Mouse (Mus musculus): ENCODE data around the gene Pcolce2. TPM values are rescaled to one million over a fixed set of nuclear protein-coding genes. Genes with fewer than 3 reads are reported as not detected.

Gene Pcolce2
- total and polyA plus RNA-seq, 2 experiments from 2014 or later = 2.6 to 3.4 TPM

DNA sequence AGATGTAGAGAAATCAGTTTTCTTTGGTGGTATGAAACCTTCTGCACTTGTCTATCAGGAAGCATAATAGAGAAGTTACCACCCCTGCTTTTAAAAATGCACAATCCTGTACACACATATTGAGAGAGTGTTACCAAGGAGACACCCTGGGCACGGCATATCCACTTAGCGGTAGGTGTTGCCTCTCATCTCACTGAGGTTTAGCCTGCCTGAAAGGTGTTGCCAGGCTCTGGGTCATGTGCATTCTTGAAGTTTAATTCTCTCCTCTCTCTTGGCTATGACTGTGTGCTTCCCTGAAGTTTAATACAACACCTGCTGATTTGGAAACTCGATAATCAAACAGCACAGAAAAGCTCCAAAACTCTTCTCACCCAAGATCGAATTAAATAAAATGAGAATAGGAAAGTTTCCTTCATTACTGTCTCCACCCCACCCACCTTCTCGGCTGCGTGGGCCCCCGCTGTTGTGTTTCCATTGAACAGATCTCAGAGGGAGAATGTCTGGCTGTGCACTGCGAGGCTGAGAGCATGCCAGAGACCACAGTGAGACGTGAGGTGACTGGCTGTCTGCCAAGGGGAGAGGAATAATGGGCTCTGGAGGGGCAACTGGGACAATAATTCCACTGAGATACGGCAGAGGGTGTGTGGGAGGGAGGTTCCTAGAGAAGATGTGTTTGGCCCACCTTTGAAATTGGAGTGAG lies 27.0 kb downstream of the Pcolce2 start:
- H3K27ac ChIP-seq (ENCODE audit: low read depth) = no peak overlapping the region
- no peaks in the 10 kb centered on the region for H3K27me3 ChIP-seq (ENCODE audit: control insufficient read depth, insufficient read depth, low read length)
- H3K9me3 ChIP-seq (replicated peaks; ENCODE audit: control insufficient read depth, low read length) = no peaks in the 10 kb centered on the region
- no peak overlapping the region for H3K4me2 ChIP-seq (ENCODE audit: low read depth, low read length)
- H3K4me3 ChIP-seq (ENCODE audit: low read depth, low read length) = no peak overlapping the region
- 31% methylated on average over 10 of the region's 10 CpGs for WGBS
- H3K4me1 ChIP-seq (ENCODE audit: control insufficient read depth, insufficient read depth) = peaks cover 27% of the 10 kb centered on the region
- DNase-seq (ENCODE audit: low spot score) (no peak), ATAC-seq (ENCODE audit: insufficient read depth, low read depth) (no peak)
- TF ChIP-seq CTCF (IDR thresholded peaks at IDR 0.05; ENCODE audit: low read depth) (no peak), EP300 (IDR thresholded peaks at IDR 0.05; ENCODE audit: low read depth) (no peak)
- no peak overlapping the region for H3K9ac ChIP-seq (replicated peaks; ENCODE audit: low read depth, low read length)
- no peaks in the 10 kb centered on the region for H3K36me3 ChIP-seq (replicated peaks; ENCODE audit: control insufficient read depth, insufficient read depth, low read length)

DNA sequence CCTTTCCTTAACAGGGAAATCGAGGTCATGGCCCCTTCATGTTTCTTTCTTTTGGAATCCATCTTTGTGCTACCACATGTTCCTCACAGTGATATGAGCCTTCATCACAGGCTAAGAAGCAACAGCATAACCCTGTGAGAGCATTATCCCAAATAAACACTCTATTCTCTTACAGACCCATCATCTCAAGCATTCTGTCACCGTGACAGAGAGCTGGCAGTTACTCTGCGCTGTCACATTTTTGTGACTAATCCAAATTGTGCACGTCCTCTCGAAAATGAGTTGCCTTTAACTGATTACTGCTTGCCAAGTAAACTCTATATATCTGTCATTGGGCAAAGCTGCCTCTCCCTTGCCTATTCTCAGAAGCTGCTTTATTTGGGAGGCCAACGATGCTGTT lies 28.4 kb downstream of the Pcolce2 start:
- no peak for TF ChIP-seq EP300 (IDR thresholded peaks at IDR 0.05; ENCODE audit: low read depth)
- TF ChIP-seq CTCF (IDR thresholded peaks at IDR 0.05; ENCODE audit: low read depth) = no peak
- peaks cover 27% of the 10 kb centered on the region for H3K4me1 ChIP-seq (ENCODE audit: control insufficient read depth, insufficient read depth)
- H3K27me3 ChIP-seq (ENCODE audit: control insufficient read depth, insufficient read depth, low read length) = no peaks in the 10 kb centered on the region
- no peak overlapping the region for H3K4me2 ChIP-seq (ENCODE audit: low read depth, low read length)
- no peak overlapping the region for H3K9ac ChIP-seq (replicated peaks; ENCODE audit: low read depth, low read length)
- H3K9me3 ChIP-seq (replicated peaks; ENCODE audit: control insufficient read depth, low read length) = no peaks in the 10 kb centered on the region
- peak; percentile 35; the same call in 1 of the 2 replicates for ATAC-seq (ENCODE audit: insufficient read depth, low read depth)
- peak; percentile 44 for DNase-seq (ENCODE audit: low spot score)
- H3K4me3 ChIP-seq (ENCODE audit: low read depth, low read length) = no peak overlapping the region
- H3K27ac ChIP-seq (ENCODE audit: low read depth) = peak overlapping the region; percentile 5; the same call in 1 of the 2 replicates
- no peaks in the 10 kb centered on the region for H3K36me3 ChIP-seq (replicated peaks; ENCODE audit: control insufficient read depth, insufficient read depth, low read length)
- 49% methylated on average over 6 of the region's 6 CpGs for WGBS

DNA sequence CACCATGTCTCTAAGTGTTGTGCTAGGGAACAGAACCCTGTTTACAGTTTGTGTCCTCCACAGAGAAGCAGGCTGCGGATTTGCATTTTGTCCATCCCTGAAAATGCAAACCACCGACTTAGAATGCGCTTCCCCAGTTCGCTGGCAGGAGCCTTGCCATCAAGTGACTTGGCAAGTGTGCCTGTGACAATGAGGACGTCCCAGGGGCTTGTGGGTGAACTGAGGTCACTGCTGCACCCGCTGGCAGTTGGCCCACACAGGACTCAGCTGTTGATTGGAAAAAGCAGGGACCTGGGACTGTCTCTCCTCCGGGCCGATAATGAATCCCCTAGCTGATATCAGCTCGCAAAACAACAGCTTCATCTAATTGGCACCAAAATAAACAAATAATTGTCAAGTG lies 30.4 kb downstream of the Pcolce2 start:
- 0 out of 2 replicates have a peak overlapping the region, but pooled peaks have one; percentile 2 for H3K4me2 ChIP-seq (ENCODE audit: low read depth, low read length)
- peaks cover 27% of the 10 kb centered on the region for H3K4me1 ChIP-seq (ENCODE audit: control insufficient read depth, insufficient read depth)
- no peak overlapping the region for H3K9ac ChIP-seq (replicated peaks; ENCODE audit: low read depth, low read length)
- TF ChIP-seq CTCF (IDR thresholded peaks at IDR 0.05; ENCODE audit: low read depth) (no peak), EP300 (IDR thresholded peaks at IDR 0.05; ENCODE audit: low read depth) (peak; percentile 80; the same call in 1 of the 2 replicates)
- 13% methylated on average over 9 of the region's 9 CpGs for WGBS
- no peaks in the 10 kb centered on the region for H3K9me3 ChIP-seq (replicated peaks; ENCODE audit: control insufficient read depth, low read length)
- peak overlapping the region; percentile 66 for H3K27ac ChIP-seq (ENCODE audit: low read depth)
- no peaks in the 10 kb centered on the region for H3K36me3 ChIP-seq (replicated peaks; ENCODE audit: control insufficient read depth, insufficient read depth, low read length)
- H3K4me3 ChIP-seq (ENCODE audit: low read depth, low read length) = no peak overlapping the region
- no peaks in the 10 kb centered on the region for H3K27me3 ChIP-seq (ENCODE audit: control insufficient read depth, insufficient read depth, low read length)
- ATAC-seq (ENCODE audit: insufficient read depth, low read depth) = peak; percentile 91
- DNase-seq (ENCODE audit: low spot score) = peak; percentile 66

DNA sequence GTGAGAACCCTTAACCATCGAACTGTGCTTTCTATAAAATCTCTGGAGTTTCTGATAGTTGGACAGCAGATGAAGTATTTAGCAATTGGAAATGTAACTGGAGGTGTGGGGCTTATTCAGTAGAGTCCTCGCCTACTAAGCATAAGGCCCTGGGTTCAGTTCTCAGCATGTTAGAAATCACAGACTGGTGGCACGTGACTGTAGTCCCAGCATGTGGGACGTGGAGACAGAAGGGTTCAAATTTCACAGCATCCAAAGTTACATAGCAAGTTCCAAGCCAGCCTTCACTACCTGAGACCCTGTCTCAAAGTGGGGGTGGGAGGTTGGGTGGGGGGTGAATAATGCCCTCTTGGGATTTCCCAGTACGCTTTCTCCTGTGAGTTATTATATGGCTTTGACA lies 30.9 kb downstream of the Pcolce2 start:
- Histone ChIP-seq H3K4me1 (ENCODE audit: control insufficient read depth, insufficient read depth) (peaks cover 27% of the 10 kb centered on the region), H3K4me2 (ENCODE audit: low read depth, low read length) (no peak overlapping the region), H3K9ac (replicated peaks; ENCODE audit: low read depth, low read length) (no peak overlapping the region), H3K27me3 (ENCODE audit: control insufficient read depth, insufficient read depth, low read length) (no peaks in the 10 kb centered on the region), H3K4me3 (ENCODE audit: low read depth, low read length) (no peak overlapping the region), H3K36me3 (replicated peaks; ENCODE audit: control insufficient read depth, insufficient read depth, low read length) (no peaks in the 10 kb centered on the region), H3K9me3 (replicated peaks; ENCODE audit: control insufficient read depth, low read length) (no peaks in the 10 kb centered on the region), H3K27ac (ENCODE audit: low read depth) (peak overlapping the region; percentile 66; the same call in 1 of the 2 replicates)
- 72% methylated on average over 5 of the region's 5 CpGs for WGBS
- TF ChIP-seq CTCF (IDR thresholded peaks at IDR 0.05; ENCODE audit: low read depth) = no peak
- TF ChIP-seq EP300 (IDR thresholded peaks at IDR 0.05; ENCODE audit: low read depth) = no peak
- DNase-seq (ENCODE audit: low spot score) = no peak
- no peak for ATAC-seq (ENCODE audit: insufficient read depth, low read depth)

DNA sequence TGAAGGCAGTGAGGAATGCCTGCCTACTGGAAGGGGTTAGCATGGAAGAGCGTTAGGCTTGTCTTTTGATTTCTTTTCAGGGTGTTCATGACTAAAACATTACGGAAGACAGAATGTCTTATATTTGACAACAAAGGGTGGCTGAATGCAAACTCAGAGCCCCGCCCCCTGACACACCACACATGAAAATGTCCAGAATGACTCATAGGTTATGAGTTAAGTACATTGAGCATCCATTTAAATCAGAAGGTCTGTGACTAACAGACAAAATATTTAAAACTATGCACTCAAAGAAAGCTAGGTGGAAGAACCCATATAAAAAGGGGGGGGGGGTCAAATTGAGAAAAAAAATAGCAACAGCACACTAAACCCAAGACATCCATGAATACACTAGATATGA lies 34.9 kb downstream of the Pcolce2 start:
- Histone ChIP-seq H3K4me3 (ENCODE audit: low read depth, low read length) (no peak overlapping the region), H3K9ac (replicated peaks; ENCODE audit: low read depth, low read length) (no peak overlapping the region), H3K4me1 (ENCODE audit: control insufficient read depth, insufficient read depth) (peaks cover 3% of the 10 kb centered on the region; the same call in 1 of the 2 replicates), H3K27ac (ENCODE audit: low read depth) (no peak overlapping the region), H3K9me3 (replicated peaks; ENCODE audit: control insufficient read depth, low read length) (no peaks in the 10 kb centered on the region), H3K4me2 (ENCODE audit: low read depth, low read length) (no peak overlapping the region), H3K36me3 (replicated peaks; ENCODE audit: control insufficient read depth, insufficient read depth, low read length) (no peaks in the 10 kb centered on the region), H3K27me3 (ENCODE audit: control insufficient read depth, insufficient read depth, low read length) (no peaks in the 10 kb centered on the region)
- DNase-seq (ENCODE audit: low spot score) (no peak), ATAC-seq (ENCODE audit: insufficient read depth, low read depth) (no peak)
- no peak for TF ChIP-seq CTCF (IDR thresholded peaks at IDR 0.05; ENCODE audit: low read depth)
- no peak for TF ChIP-seq EP300 (IDR thresholded peaks at IDR 0.05; ENCODE audit: low read depth)
- WGBS = 90% methylated on average over 3 of the region's 3 CpGs

All from heart, postnatal 0 days (tissue).